Mouse (Mus musculus) cortical plate, adult 2 months (tissue): Measurements from ENCODE around the gene Sgsh. TPM values are rescaled to one million over a fixed set of nuclear protein-coding genes. Genes with fewer than 3 reads are reported as not detected.
"Not testable (repeated sequence)": the region's sequence is repeated elsewhere in the genome, so short reads cannot be mapped to it uniquely, and the experiment has no call there.

Experiments
- H3K27ac ChIP-seq: fragments of 200-500 bp; 2 replicates; pipeline ENCODE4 v1.5.1; 2012; ENCODE audit warnings: low read length, control low read depth, inconsistent platforms; ENCODE audit not compliant: insufficient read depth
- H3K4me1 ChIP-seq: fragments of 200-500 bp; 2 replicates; pipeline ENCODE4 v1.6.1; 2011; ENCODE audit warnings: low read length; ENCODE audit not compliant: control insufficient read depth, insufficient read depth
- H3K4me3 ChIP-seq: fragments of 200-500 bp; 2 replicates; pipeline ENCODE4 v1.5.1; 2011; ENCODE audit warnings: mild to moderate bottlenecking, low read length, control low read depth; ENCODE audit not compliant: insufficient read depth
- CTCF ChIP-seq: fragments of 200-500 bp; IDR thresholded peaks from 2 replicates; pipeline ENCODE4 v1.5.1; 2011; ENCODE audit warnings: mild to moderate bottlenecking, control low read depth, low read length; ENCODE audit not compliant: insufficient read depth; ENCODE audit errors: extremely low read depth
- POLR2A ChIP-seq: fragments of 200-500 bp; IDR thresholded peaks from 2 replicates; pipeline ENCODE4 v1.6.1; 2011; ENCODE audit warnings: mild to moderate bottlenecking, low read length, control low read depth; ENCODE audit not compliant: insufficient read depth; ENCODE audit errors: extremely low read depth
- polyA plus RNA-seq: library from polyadenylated mRNA; depleted of rRNA; stranded (reverse); fragments of >200 nt; gene quantifications from 2 replicates; pipeline ENCODE4 v1.2.3, GENCODE M21; 2012

The Sgsh gene
- polyA plus RNA-seq, 1 experiment, result 6.3 TPM

GRCm38 (mm10) chr11:119392001-119392614, 36.8 kb upstream of the Sgsh start:
- Histone ChIP-seq H3K4me1 (no peaks in the 10 kb centered on the region), H3K4me3 (peak overlapping the region; percentile 50; the same call in 1 of the 2 replicates), H3K27ac (no peak overlapping the region)
- TF ChIP-seq POLR2A, result no peak
- no peak for TF ChIP-seq CTCF

GRCm38 (mm10) chr11:119391386-119392000, 36.2 kb upstream of the Sgsh start:
- Histone ChIP-seq H3K27ac (no peak overlapping the region), H3K4me1 (no peaks in the 10 kb centered on the region), H3K4me3 (no peak overlapping the region)
- TF ChIP-seq POLR2A (no peak), CTCF (no peak)

- peak overlapping the region; percentile 60 for H3K4me3 ChIP-seq
- TF ChIP-seq CTCF (no peak), POLR2A (0 out of 2 replicates have a peak, but pooled peaks have one; percentile 7)
- H3K4me1 ChIP-seq, result no peaks in the 10 kb centered on the region
- H3K27ac ChIP-seq, result peak overlapping the region; percentile 79
Measured at GRCm38 (mm10) chr11:119390271-119391231, 35.2 kb upstream of the Sgsh start.

GRCm38 (mm10) chr11:119389851-119390270, 34.5 kb upstream of the Sgsh start:
- no peak for TF ChIP-seq CTCF
- TF ChIP-seq POLR2A, result no peak
- Histone ChIP-seq H3K4me1 (no peaks in the 10 kb centered on the region), H3K27ac (peak overlapping the region; percentile 79), H3K4me3 (peak overlapping the region; percentile 60)

- not testable (repeated sequence) for H3K27ac ChIP-seq, H3K4me1 ChIP-seq, H3K4me3 ChIP-seq
Measured at GRCm38 (mm10) chr11:119387273-119387672, 31.9 kb upstream of the Sgsh start.

- H3K4me1 ChIP-seq, result no peaks in the 10 kb centered on the region
- no peak overlapping the region for H3K4me3 ChIP-seq
- no peak overlapping the region for H3K27ac ChIP-seq
- no peak for TF ChIP-seq POLR2A
- no peak for TF ChIP-seq CTCF
Measured at GRCm38 (mm10) chr11:119386306-119386705, 31.0 kb upstream of the Sgsh start.

- Histone ChIP-seq H3K4me3 (no peak overlapping the region), H3K27ac (no peak overlapping the region), H3K4me1 (no peaks in the 10 kb centered on the region)
- TF ChIP-seq POLR2A (no peak), CTCF (no peak)
Measured at GRCm38 (mm10) chr11:119384904-119385303, 29.6 kb upstream of the Sgsh start.

- no peak overlapping the region for H3K27ac ChIP-seq
- no peaks in the 10 kb centered on the region for H3K4me1 ChIP-seq
- TF ChIP-seq CTCF (no peak), POLR2A (no peak)
- H3K4me3 ChIP-seq, result no peak overlapping the region
Measured at GRCm38 (mm10) chr11:119382338-119382850, 27.1 kb upstream of the Sgsh start.

GRCm38 (mm10) chr11:119381631-119382337, 26.4 kb upstream of the Sgsh start:
- Histone ChIP-seq H3K27ac (no peak overlapping the region), H3K4me3 (no peak overlapping the region), H3K4me1 (no peaks in the 10 kb centered on the region)
- TF ChIP-seq CTCF (no peak), POLR2A (no peak)
